Mouse (Mus musculus) neural tube, embryonic 15.5 days (tissue): Measurements from ENCODE around the gene Uts2. TPM values are rescaled to one million over a fixed set of nuclear protein-coding genes. Genes with fewer than 3 reads are reported as not detected.

Experiments
- polyA plus RNA-seq: library from polyadenylated mRNA; unstranded; fragments of >200 nt; fragmentation: Nextera tagmentation; extraction: Ambion mirVana; gene quantifications from 2 replicates; pipeline ENCODE4 v1.2.1, GENCODE M21; 2015

The Uts2 gene
- polyA plus RNA-seq, 1 experiment from 2014 or later: 6.1 TPM

Other genes with a start within 250 kb of the Uts2 start
- gene Errfi1, start 143.2 kb upstream of the Uts2 start, polyA plus RNA-seq: 51.8 and 57.4 TPM in 2 replicates
- gene Park7, start 82.7 kb upstream of the Uts2 start, polyA plus RNA-seq: 384 and 410 TPM in 2 replicates
- gene Tnfrsf9, start 82.5 kb upstream of the Uts2 start, polyA plus RNA-seq: 0.44 and 2.8 TPM in 2 replicates
- gene Per3, start 47.6 kb downstream of the Uts2 start, polyA plus RNA-seq: 3.6 and 4.3 TPM in 2 replicates
- gene Vamp3, start 60.9 kb downstream of the Uts2 start, polyA plus RNA-seq: 46.1 and 57.9 TPM in 2 replicates
- 0.34 TPM in 1 of 2 replicates, not detected in the other for gene Gm13090, start 92.5 kb downstream of the Uts2 start, polyA plus RNA-seq